Mouse (Mus musculus) midbrain, postnatal 0 days (tissue): ENCODE data around the gene Dbx2. TPM values are rescaled to one million over a fixed set of nuclear protein-coding genes. Genes with fewer than 3 reads are reported as not detected.

Source experiments
- ATAC-seq: fragments of 200-750 bp; cut with Nextera tagmentation; 2 replicates; pipeline ENCODE4 v1.8.0; 2017; ENCODE audit warnings: moderate number of reproducible peaks, mild to moderate bottlenecking, moderate TSS enrichment, moderate library complexity; ENCODE audit not compliant: low FRiP score
- DNase-seq: peaks from one replicate; pipeline ENCODE4 v3.0.0-alpha.2; 2015; ENCODE audit warnings: low spot score
- H3K27ac ChIP-seq: fragments of 300-500 bp; sonication (generic); 2 replicates; pipeline ENCODE4 v1.5.1; 2014; ENCODE audit warnings: low read depth, mild to moderate bottlenecking, low read length, mixed read lengths
- H3K27me3 ChIP-seq: fragments of 300-500 bp; sonication (generic); 2 replicates; pipeline ENCODE4 v1.6.1; 2014; ENCODE audit warnings: low read length, control low read depth, mixed read lengths; ENCODE audit not compliant: insufficient read depth
- H3K36me3 ChIP-seq: fragments of 300-500 bp; sonication (generic); 2 replicates; pipeline ENCODE4 v1.6.1; 2014; ENCODE audit warnings: low read length, control low read depth, mixed read lengths; ENCODE audit not compliant: insufficient read depth
- H3K4me1 ChIP-seq: fragments of 300-500 bp; sonication (generic); 2 replicates; pipeline ENCODE4 v1.6.1; 2014; ENCODE audit warnings: mild to moderate bottlenecking, control low read depth, antibody characterized with exemption, low read length, mixed read lengths; ENCODE audit not compliant: insufficient read depth
- H3K4me2 ChIP-seq: fragments of 300-500 bp; sonication (generic); 2 replicates; pipeline ENCODE4 v1.6.1; 2014; ENCODE audit warnings: low read depth, mild to moderate bottlenecking, low read length, mixed read lengths; ENCODE audit not compliant: poor library complexity, severe bottlenecking
- H3K4me3 ChIP-seq: fragments of 300-500 bp; sonication (generic); 2 replicates; pipeline ENCODE4 v1.5.1; 2014; ENCODE audit warnings: low read depth, mild to moderate bottlenecking, low read length, moderate library complexity
- H3K9ac ChIP-seq: fragments of 300-500 bp; sonication (generic); replicated peaks from 2 replicates; pipeline ENCODE4 v1.6.1; 2014; ENCODE audit warnings: mild to moderate bottlenecking, low read length, moderate library complexity, mixed read lengths; ENCODE audit not compliant: poor library complexity, severe bottlenecking
- H3K9me3 ChIP-seq: fragments of 300-500 bp; sonication (generic); 2 replicates; pipeline ENCODE4 v1.6.1; 2016; ENCODE audit warnings: low read length, control low read depth
- CTCF ChIP-seq: IDR thresholded peaks from 2 replicates; pipeline ENCODE4 v1.5.1; 2016; ENCODE audit warnings: antibody characterized with exemption, mild to moderate bottlenecking
- WGBS: fragments of 180-500 bp; shearing (Covaris S2); extraction: QIAGEN DNeasy Blood & Tissue Kit; methylation state at CpG from one replicate; pipeline ENCODE4 v1.1.7; 2014; 5-methylcytosine and 5-hydroxymethylcytosine counted together
- polyA plus RNA-seq: library from polyadenylated mRNA; unstranded; fragments of >200 nt; fragmentation: Nextera tagmentation; extraction: Ambion mirVana; gene quantifications from 2 replicates; pipeline ENCODE4 v1.2.1, GENCODE M21; 2015
- total RNA-seq: library from RNA; depleted of rRNA; stranded (reverse); fragments of >200 nt; gene quantifications from 2 replicates; pipeline ENCODE4 v1.2.3, GENCODE M21; 2014

Gene Dbx2
- total and polyA plus RNA-seq, 2 experiments from 2014 or later: 4.9 to 18.4 TPM

DNA sequence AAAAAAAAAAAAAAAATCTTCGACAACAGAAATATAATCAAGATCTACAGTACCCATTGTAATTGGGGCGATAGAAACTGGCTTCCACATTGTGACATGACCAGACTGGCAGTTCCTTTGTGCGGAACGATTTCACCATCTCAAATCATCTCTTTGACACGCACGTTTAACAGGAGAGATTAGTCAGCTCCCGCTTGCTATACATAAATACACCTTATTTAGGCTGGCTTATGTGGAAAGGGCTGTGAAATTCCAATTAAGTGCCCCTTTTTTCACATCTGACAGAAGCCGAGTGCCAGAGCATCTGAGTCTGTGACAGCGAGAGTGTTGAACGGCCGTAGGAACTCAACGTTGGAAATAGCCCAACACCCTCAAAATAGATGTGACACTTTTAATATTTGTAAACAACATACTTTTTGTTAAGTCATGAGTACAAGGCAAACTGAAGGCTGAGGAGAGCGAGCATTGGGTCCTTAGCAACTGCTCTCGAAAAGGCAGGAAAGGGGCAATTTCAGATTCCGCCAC lies 12.2 kb downstream of the Dbx2 start:
- Histone ChIP-seq H3K4me1 (0 out of 2 replicates have a peak, but pooled peaks cover 3% of the 10 kb centered on the region), H3K4me2 (no peak overlapping the region), H3K9ac (no peak overlapping the region), H3K9me3 (no peaks in the 10 kb centered on the region), H3K36me3 (no peaks in the 10 kb centered on the region), H3K27ac (no peak overlapping the region), H3K4me3 (no peak overlapping the region), H3K27me3 (peaks cover 47% of the 10 kb centered on the region)
- WGBS: 26% methylated on average over 15 of the region's 15 CpGs
- DNase-seq (no peak), ATAC-seq (no peak)
- no peak for TF ChIP-seq CTCF

DNA sequence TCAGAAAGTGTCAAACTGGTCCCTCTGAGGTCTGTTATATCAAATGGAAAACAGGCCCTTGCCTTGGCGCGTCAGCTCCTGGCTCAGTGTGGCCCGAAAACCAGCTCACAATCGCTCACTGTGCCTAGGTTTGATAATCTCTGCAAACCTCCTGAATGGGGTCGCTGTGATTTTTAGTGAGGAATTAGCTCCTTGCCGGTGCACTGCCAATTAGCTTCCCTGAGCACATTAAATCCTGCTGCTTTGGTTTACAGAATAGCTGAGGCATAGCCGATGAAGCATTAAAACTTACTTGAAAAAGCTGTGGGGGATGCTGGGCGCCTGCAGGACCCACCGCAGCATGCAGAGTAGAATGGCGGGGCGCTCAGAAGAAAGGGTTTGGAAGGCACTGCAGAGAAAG lies 15.4 kb downstream of the Dbx2 start:
- H3K27ac ChIP-seq: no peak overlapping the region
- ATAC-seq: no peak
- WGBS: 3% methylated on average over 11 of the region's 11 CpGs
- 0 out of 2 replicates have a peak overlapping the region, but pooled peaks have one; percentile 13 for H3K4me2 ChIP-seq
- 0 out of 2 replicates have a peak, but pooled peaks cover 3% of the 10 kb centered on the region for H3K4me1 ChIP-seq
- H3K36me3 ChIP-seq: no peaks in the 10 kb centered on the region
- no peak for TF ChIP-seq CTCF
- H3K9me3 ChIP-seq: no peaks in the 10 kb centered on the region
- H3K9ac ChIP-seq: no peak overlapping the region
- H3K4me3 ChIP-seq: no peak overlapping the region
- peaks cover 42% of the 10 kb centered on the region for H3K27me3 ChIP-seq
- peak; percentile 37 for DNase-seq

DNA sequence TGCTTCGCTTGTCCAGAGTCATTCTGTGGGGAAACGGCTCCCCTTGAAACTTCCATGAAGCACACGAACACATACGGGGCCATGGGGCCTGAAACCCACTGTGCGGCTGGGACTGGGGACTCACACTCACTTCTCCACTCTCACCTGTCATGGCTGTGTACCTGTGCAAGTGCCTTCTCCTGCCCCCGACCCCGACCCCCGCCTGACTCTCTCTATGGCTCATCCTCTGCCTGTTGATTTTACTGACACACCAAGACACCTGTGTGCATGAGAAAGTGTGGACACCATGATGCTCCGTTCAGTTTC lies 16.0 kb downstream of the Dbx2 start:
- H3K4me3 ChIP-seq: peak overlapping the region; percentile 17; the same call in 1 of the 2 replicates
- peak overlapping the region; percentile 29; the same call in 1 of the 2 replicates for H3K4me2 ChIP-seq
- 0 out of 2 replicates have a peak, but pooled peaks cover 3% of the 10 kb centered on the region for H3K4me1 ChIP-seq
- no peak overlapping the region for H3K27ac ChIP-seq
- DNase-seq (no peak), ATAC-seq (no peak)
- H3K27me3 ChIP-seq: peaks cover 44% of the 10 kb centered on the region
- 29% methylated on average over 9 of the region's 9 CpGs for WGBS
- H3K9me3 ChIP-seq: no peaks in the 10 kb centered on the region
- no peak for TF ChIP-seq CTCF
- H3K36me3 ChIP-seq: no peaks in the 10 kb centered on the region
- no peak overlapping the region for H3K9ac ChIP-seq

DNA sequence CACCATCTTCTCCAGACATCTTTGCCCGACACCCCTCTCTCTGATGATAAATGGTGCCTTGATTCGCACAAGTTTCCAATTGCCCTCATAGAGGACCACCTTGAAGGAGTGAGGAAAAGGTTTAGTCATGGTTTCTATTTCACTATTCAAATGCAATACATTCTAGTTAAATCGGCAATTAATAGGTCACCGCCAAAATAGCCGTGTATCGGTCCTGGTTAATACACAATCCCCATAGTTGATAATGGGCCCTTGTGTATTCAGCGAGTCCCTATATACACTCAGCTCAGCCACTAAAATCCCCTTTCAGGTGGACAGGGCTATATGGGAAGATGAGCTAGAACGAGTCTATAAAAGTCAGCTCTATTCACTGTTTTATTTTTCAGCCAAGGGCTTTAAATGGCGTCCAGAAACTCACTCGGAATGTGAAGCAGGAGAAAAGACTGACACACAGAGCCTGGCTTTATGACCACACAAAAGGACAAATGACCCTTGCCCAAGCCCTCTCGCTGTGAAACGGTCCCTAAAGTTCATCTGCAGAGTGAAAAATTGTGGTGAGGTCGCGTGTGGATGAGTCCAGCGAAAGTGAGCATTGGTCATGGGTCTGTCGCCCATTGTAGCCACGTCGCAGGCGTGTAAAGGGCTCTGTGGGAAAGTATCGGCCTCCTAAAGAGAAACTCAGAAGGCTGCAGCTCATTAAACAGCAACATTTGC lies 16.5 kb downstream of the Dbx2 start:
- Histone ChIP-seq H3K27me3 (peaks cover 46% of the 10 kb centered on the region), H3K9me3 (no peaks in the 10 kb centered on the region), H3K4me2 (peak overlapping the region; percentile 29; the same call in 1 of the 2 replicates), H3K4me3 (peak overlapping the region; percentile 17; the same call in 1 of the 2 replicates), H3K27ac (no peak overlapping the region), H3K9ac (no peak overlapping the region), H3K4me1 (0 out of 2 replicates have a peak, but pooled peaks cover 3% of the 10 kb centered on the region), H3K36me3 (no peaks in the 10 kb centered on the region)
- TF ChIP-seq CTCF: no peak
- DNase-seq: peak; percentile 19
- ATAC-seq: no peak
- WGBS: 22% methylated on average over 20 of the region's 20 CpGs

DNA sequence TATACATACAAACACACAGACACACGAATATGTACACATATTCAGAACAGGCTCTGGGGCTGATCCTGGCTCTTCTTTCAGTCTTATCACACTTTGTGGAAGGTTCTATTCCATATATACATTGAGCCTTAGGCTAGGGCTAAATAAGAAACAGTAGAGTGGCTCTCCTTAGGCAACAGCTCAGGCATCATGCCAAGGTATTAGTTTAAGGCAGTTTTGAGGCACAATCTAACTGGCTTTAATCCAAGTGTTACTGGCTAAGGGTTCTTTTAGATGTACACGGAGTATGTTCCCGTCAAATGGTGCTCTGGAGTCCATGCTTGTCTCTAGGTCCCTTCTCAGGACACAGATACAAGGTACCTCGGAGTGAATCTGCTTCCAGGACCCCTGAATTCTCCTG lies 31.4 kb downstream of the Dbx2 start:
- Histone ChIP-seq H3K4me2 (no peak overlapping the region), H3K4me3 (no peak overlapping the region), H3K4me1 (no peaks in the 10 kb centered on the region), H3K27me3 (no peaks in the 10 kb centered on the region), H3K36me3 (no peaks in the 10 kb centered on the region), H3K27ac (no peak overlapping the region), H3K9me3 (no peaks in the 10 kb centered on the region), H3K9ac (no peak overlapping the region)
- WGBS: 81% methylated on average over 4 of the region's 4 CpGs
- TF ChIP-seq CTCF: no peak
- DNase-seq (no peak), ATAC-seq (no peak)

DNA sequence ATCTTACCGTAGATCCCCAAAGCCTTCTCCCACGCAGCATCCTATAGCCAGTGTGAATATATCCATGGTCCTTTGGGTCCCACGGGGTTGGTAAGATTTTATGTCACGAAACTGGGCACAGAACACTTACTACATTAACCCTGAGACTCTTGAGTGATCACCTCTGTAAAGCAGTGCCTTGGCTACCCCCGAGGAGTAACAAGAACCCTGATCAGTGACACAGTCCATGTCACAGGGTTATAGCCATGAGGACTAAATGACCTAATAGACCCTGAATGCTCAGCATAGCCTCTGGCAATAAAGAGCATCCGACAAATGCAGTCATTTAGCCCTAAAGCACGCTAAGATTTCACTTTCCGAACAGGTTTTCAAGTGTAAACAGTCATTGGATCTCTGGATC lies 33.0 kb downstream of the Dbx2 start:
- H3K4me3 ChIP-seq: no peak overlapping the region
- H3K9me3 ChIP-seq: no peaks in the 10 kb centered on the region
- H3K27me3 ChIP-seq: no peaks in the 10 kb centered on the region
- no peak overlapping the region for H3K27ac ChIP-seq
- no peak overlapping the region for H3K4me2 ChIP-seq
- DNase-seq (no peak), ATAC-seq (no peak)
- TF ChIP-seq CTCF: no peak
- WGBS: 85% methylated on average over 8 of the region's 8 CpGs
- H3K36me3 ChIP-seq: no peaks in the 10 kb centered on the region
- no peak overlapping the region for H3K9ac ChIP-seq
- no peaks in the 10 kb centered on the region for H3K4me1 ChIP-seq
